Mouse (Mus musculus) Muller cell, postnatal 12 days (primary cell): ENCODE data around the gene Myo1d.
A peak's percentile ranks its signal among the peaks of the same experiment; 100 is the strongest.

Source experiments
- DNase-seq: peaks from one replicate; pipeline ENCODE4 v3.0.0-alpha.2; 2015; ENCODE audit errors: inconsistent ontology term

Gene Myo1d

GRCm38 (mm10) chr11:80779527-80780344 lies at the start of gene Myo1d:
Myo1d (minus strand) TSS chr11:80780025.
- peak; percentile 94 for DNase-seq

GRCm38 (mm10) chr11:80821794-80822193 lies 42.0 kb upstream of the Myo1d start:
- no peak for DNase-seq

- no peak for DNase-seq
Measured at GRCm38 (mm10) chr11:80821296-80821695, 41.5 kb upstream of the Myo1d start.

- no peak for DNase-seq
Measured at GRCm38 (mm10) chr11:80820085-80820484, 40.3 kb upstream of the Myo1d start.

GRCm38 (mm10) chr11:80818060-80818697 lies 38.4 kb upstream of the Myo1d start:
- DNase-seq = peak; percentile 82

- DNase-seq = no peak
Measured at GRCm38 (mm10) chr11:80815354-80815753, 35.5 kb upstream of the Myo1d start.

GRCm38 (mm10) chr11:80811156-80811555 lies 31.3 kb upstream of the Myo1d start:
- DNase-seq = no peak

GRCm38 (mm10) chr11:80809993-80810821 lies 30.4 kb upstream of the Myo1d start, which contains the start of gene Tmem98:
Tmem98 (plus strand) TSS chr11:80810175.
- DNase-seq = peak; percentile 66

- DNase-seq = no peak
Measured at GRCm38 (mm10) chr11:80809666-80809992, 29.8 kb upstream of the Myo1d start.

GRCm38 (mm10) chr11:80808551-80809070 lies 28.8 kb upstream of the Myo1d start:
- peak; percentile 72 for DNase-seq

GRCm38 (mm10) chr11:80802706-80803105 lies 22.9 kb upstream of the Myo1d start:
- DNase-seq = no peak

GRCm38 (mm10) chr11:80799979-80800378 lies 20.2 kb upstream of the Myo1d start:
- no peak for DNase-seq

- no peak for DNase-seq
Measured at GRCm38 (mm10) chr11:80795431-80795830, 15.6 kb upstream of the Myo1d start.

- no peak for DNase-seq
Measured at GRCm38 (mm10) chr11:80794290-80794689, 14.5 kb upstream of the Myo1d start.

- DNase-seq = no peak
Measured at GRCm38 (mm10) chr11:80793386-80793785, 13.6 kb upstream of the Myo1d start.

- DNase-seq = no peak
Measured at GRCm38 (mm10) chr11:80791677-80792432, 12.0 kb upstream of the Myo1d start.

- no peak for DNase-seq
Measured at GRCm38 (mm10) chr11:80790413-80790812, 10.6 kb upstream of the Myo1d start.

- DNase-seq = no peak
Measured at GRCm38 (mm10) chr11:80789647-80790240, 9.9 kb upstream of the Myo1d start.

GRCm38 (mm10) chr11:80785672-80786071 lies 5.8 kb upstream of the Myo1d start:
- DNase-seq = no peak

- DNase-seq = no peak
Measured at GRCm38 (mm10) chr11:80784294-80784743, 4.5 kb upstream of the Myo1d start.

GRCm38 (mm10) chr11:80783460-80783859 lies 3.6 kb upstream of the Myo1d start:
- no peak for DNase-seq
